Comparison of ENCODE assay signal across 7 mouse cellular contexts in genomic region chr4:149144459-149144858, GRCm38 (mm10). TPM values are rescaled to one million over a fixed set of nuclear protein-coding genes. Genes with fewer than 3 reads are reported as not detected.
A peak's percentile ranks its signal among the peaks of the same experiment; 100 is the strongest.
DNase-seq lines count a peak whose midpoint lies in the region; ATAC-seq and TF ChIP-seq lines count a peak whose summit lies in the region.

No protein-coding gene starts in this region.

- no peaks in the 10 kb centered on the region for H3K9me3 ChIP-seq in intestine, postnatal 0 days (ENCODE audit: control insufficient read depth)
- no peaks in the 10 kb centered on the region for H3K9me3 ChIP-seq in midbrain, embryonic 12.5 days

- H3K4me3 ChIP-seq in intestine, postnatal 0 days (ENCODE audit: low read depth, low read length), result no peak overlapping the region
- H3K4me3 ChIP-seq in midbrain, embryonic 12.5 days, result no peak overlapping the region

- H3K27me3 ChIP-seq in intestine, postnatal 0 days (replicated peaks; ENCODE audit: control insufficient read depth, insufficient read depth, low read length), result no peaks in the 10 kb centered on the region
- no peaks in the 10 kb centered on the region for H3K27me3 ChIP-seq in midbrain, embryonic 12.5 days

- WGBS in intestine, postnatal 0 days, result 2% methylated on average over 3 of the region's 3 CpGs
- 6% methylated on average over 3 of the region's 3 CpGs for WGBS in midbrain, embryonic 12.5 days

- peaks cover 6% of the 10 kb centered on the region; the same call in 1 of the 2 replicates for H3K36me3 ChIP-seq in intestine, postnatal 0 days (ENCODE audit: control insufficient read depth, insufficient read depth)
- H3K36me3 ChIP-seq in midbrain, embryonic 12.5 days, result peaks cover 1% of the 10 kb centered on the region

- H3K9ac ChIP-seq in intestine, postnatal 0 days (ENCODE audit: low read depth, low read length), result no peak overlapping the region
- H3K9ac ChIP-seq in midbrain, embryonic 12.5 days (replicated peaks), result no peak overlapping the region

- H3K27ac ChIP-seq in intestine, postnatal 0 days (ENCODE audit: low read depth, low read length), result no peak overlapping the region
- 0 out of 2 replicates have a peak overlapping the region, but pooled peaks have one; percentile 11 for H3K27ac ChIP-seq in midbrain, embryonic 12.5 days (replicated peaks)

- peak; percentile 99 for TF ChIP-seq CTCF in intestine, postnatal 0 days (IDR thresholded peaks at IDR 0.05; ENCODE audit: low read depth)

- no peaks in the 10 kb centered on the region for H3K4me1 ChIP-seq in intestine, postnatal 0 days (replicated peaks; ENCODE audit: control insufficient read depth, insufficient read depth, low read length)
- no peaks in the 10 kb centered on the region for H3K4me1 ChIP-seq in midbrain, embryonic 12.5 days

- intact Hi-C loops in left cerebral cortex, postnatal 36 days (cut with DNase I), result loop anchor here (5.0 kb wide), 1 partner anchor 38 kb away; no protein-coding TSS in a partner anchor

- peak; percentile 49 for ATAC-seq in intestine, postnatal 0 days
- ATAC-seq in midbrain, embryonic 12.5 days (ENCODE audit: low FRiP score, low read depth), result peak; percentile 87

- H3K4me2 ChIP-seq in intestine, postnatal 0 days (replicated peaks; ENCODE audit: low read depth), result no peak overlapping the region
- no peak overlapping the region for H3K4me2 ChIP-seq in midbrain, embryonic 12.5 days (replicated peaks)

- DNase-seq in adrenal gland, adult 8-10 months, result peak; percentile 72
- peak; percentile 90 for DNase-seq in embryo, embryonic 11 days
- DNase-seq in gastrocnemius, postnatal 4 days (ENCODE audit: low spot score in 2 of 2), result peak; percentile 68 to 77
- peak; percentile 77 to 83 for DNase-seq in left cerebral cortex, postnatal 36 days (ENCODE audit: low spot score in 2 of 2)
- DNase-seq in skeletal muscle tissue, adult 2 months (ENCODE audit: low read depth, low spot score), result peak; percentile 78

RNA-seq across cellular contexts. Expression of gene Cenps, which starts 7.0 kb away (rescaled TPM):
- total RNA-seq in adrenal gland, adult 8-10 months (2022), result 10 to 100 TPM; 10.3 to 21.1 (median 14.9) TPM
- 10 to 100 TPM; 12.5 to 12.7 TPM for total RNA-seq in gastrocnemius, postnatal 4 days (2021)
- 10.6 and 12.1 TPM in 2 replicates for polyA plus RNA-seq in intestine, postnatal 0 days (2015; fragmentation: Nextera tagmentation; extraction: Ambion mirVana)
- 10 to 100 TPM; 20.0 to 24.3 TPM for total RNA-seq in left cerebral cortex, postnatal 36 days (2021)
- polyA plus RNA-seq in midbrain, embryonic 12.5 days (2016; fragmentation: Nextera tagmentation; extraction: Ambion mirVana), result 38.2 and 41.6 TPM in 2 replicates

RNA-seq across cellular contexts. Expression of gene Cort, which starts 17.9 kb away (rescaled TPM):
- 1 to 10 TPM in 3 of 4 experiments, under 1 TPM in 1; 0.90 to 4.7 (median 2.1) TPM for total RNA-seq in adrenal gland, adult 8-10 months (2022)
- total RNA-seq in gastrocnemius, postnatal 4 days (2021), result 1 to 10 TPM in 1 of 2 experiments, under 1 TPM in 1; 0.41 to 1.4 TPM
- polyA plus RNA-seq in intestine, postnatal 0 days (2015; fragmentation: Nextera tagmentation; extraction: Ambion mirVana), result not detected in 2 replicates
- 10 to 100 TPM; 12.1 to 14.8 TPM for total RNA-seq in left cerebral cortex, postnatal 36 days (2021)
- polyA plus RNA-seq in midbrain, embryonic 12.5 days (2016; fragmentation: Nextera tagmentation; extraction: Ambion mirVana), result 0.37 TPM in 1 of 2 replicates, not detected in the other

RNA-seq across cellular contexts. Expression of gene Pgd, which starts 22.1 kb away (rescaled TPM):
- 100 to 1,000 TPM; 167 to 272 (median 233) TPM for total RNA-seq in adrenal gland, adult 8-10 months (2022)
- total RNA-seq in gastrocnemius, postnatal 4 days (2021), result 10 to 100 TPM; 42.5 to 47.9 TPM
- polyA plus RNA-seq in intestine, postnatal 0 days (2015; fragmentation: Nextera tagmentation; extraction: Ambion mirVana), result 109 and 113 TPM in 2 replicates
- 10 to 100 TPM; 35.2 to 36.5 TPM for total RNA-seq in left cerebral cortex, postnatal 36 days (2021)
- polyA plus RNA-seq in midbrain, embryonic 12.5 days (2016; fragmentation: Nextera tagmentation; extraction: Ambion mirVana), result 120 and 129 TPM in 2 replicates

RNA-seq across cellular contexts. Expression of gene Dffa, which starts 40.5 kb away (rescaled TPM):
- 10 to 100 TPM; 25.3 to 31.7 (median 26.4) TPM for total RNA-seq in adrenal gland, adult 8-10 months (2022)
- total RNA-seq in gastrocnemius, postnatal 4 days (2021), result 10 to 100 TPM; 33.0 TPM
- 26.9 and 28.2 TPM in 2 replicates for polyA plus RNA-seq in intestine, postnatal 0 days (2015; fragmentation: Nextera tagmentation; extraction: Ambion mirVana)
- total RNA-seq in left cerebral cortex, postnatal 36 days (2021), result 10 to 100 TPM; 52.3 to 62.9 TPM
- 25.3 and 26.4 TPM in 2 replicates for polyA plus RNA-seq in midbrain, embryonic 12.5 days (2016; fragmentation: Nextera tagmentation; extraction: Ambion mirVana)

RNA-seq across cellular contexts. Expression of gene Pex14, which starts 44.8 kb away (rescaled TPM):
- 10 to 100 TPM; 63.2 to 74.7 (median 67.3) TPM for total RNA-seq in adrenal gland, adult 8-10 months (2022)
- total RNA-seq in gastrocnemius, postnatal 4 days (2021), result 10 to 100 TPM; 29.0 to 30.3 TPM
- 48.9 and 56.0 TPM in 2 replicates for polyA plus RNA-seq in intestine, postnatal 0 days (2015; fragmentation: Nextera tagmentation; extraction: Ambion mirVana)
- total RNA-seq in left cerebral cortex, postnatal 36 days (2021), result 10 to 100 TPM; 48.4 to 57.5 TPM
- 49.8 and 53.9 TPM in 2 replicates for polyA plus RNA-seq in midbrain, embryonic 12.5 days (2016; fragmentation: Nextera tagmentation; extraction: Ambion mirVana)
